Mouse (Mus musculus): Measurements from ENCODE around the gene Wipf2.
"Not testable (repeated sequence)": the region's sequence is repeated elsewhere in the genome, so short reads cannot be mapped to it uniquely, and the experiment has no call there.

The Wipf2 gene

GRCm38 (mm10) chr11:98907437-98908173, 44.2 kb downstream of the Wipf2 start, which contains the start of gene Cdc6:
Gene Cdc6, plus strand, starts transcription at chr11:98907801.
- DNase-seq (ENCODE audit: low spot score in 2 of 2), result peak; percentile 95

- DNase-seq (ENCODE audit: low spot score in 2 of 2), result peak in 1 of 2 experiments; percentile 68
These were observed 46.2 kb downstream of the Wipf2 start for GRCm38 (mm10) chr11:98909654-98910053.

- DNase-seq (ENCODE audit: low spot score in 2 of 2), result no peak
These were observed 47.0 kb downstream of the Wipf2 start for GRCm38 (mm10) chr11:98910415-98910814.

GRCm38 (mm10) chr11:98911498-98911897, 48.1 kb downstream of the Wipf2 start:
- DNase-seq (ENCODE audit: low spot score in 2 of 2), result no peak

GRCm38 (mm10) chr11:98914196-98914595, 50.8 kb downstream of the Wipf2 start:
- DNase-seq (ENCODE audit: low spot score in 2 of 2), result no peak

- DNase-seq (ENCODE audit: low spot score in 2 of 2), result not testable (repeated sequence)
These were observed 52.9 kb downstream of the Wipf2 start for GRCm38 (mm10) chr11:98916376-98916775.

- DNase-seq (ENCODE audit: low spot score in 2 of 2), result no peak
These were observed 54.1 kb downstream of the Wipf2 start for GRCm38 (mm10) chr11:98917428-98918005.

GRCm38 (mm10) chr11:98918231-98918630, 54.8 kb downstream of the Wipf2 start:
- no peak for DNase-seq (ENCODE audit: low spot score in 2 of 2)

GRCm38 (mm10) chr11:98919009-98919408, 55.6 kb downstream of the Wipf2 start:
- no peak for DNase-seq (ENCODE audit: low spot score in 2 of 2)

GRCm38 (mm10) chr11:98921813-98922212, 58.4 kb downstream of the Wipf2 start:
- not testable (repeated sequence) for DNase-seq (ENCODE audit: low spot score in 2 of 2)

GRCm38 (mm10) chr11:98922307-98922706, 58.9 kb downstream of the Wipf2 start:
- DNase-seq (ENCODE audit: low spot score in 2 of 2), result not testable (repeated sequence)

GRCm38 (mm10) chr11:98922851-98923711, 59.6 kb downstream of the Wipf2 start:
- not testable (repeated sequence) for DNase-seq (ENCODE audit: low spot score in 2 of 2)

GRCm38 (mm10) chr11:98924633-98925175, 61.3 kb downstream of the Wipf2 start:
- DNase-seq (ENCODE audit: low spot score in 2 of 2), result no peak

- peak in 1 of 2 experiments; percentile 16 for DNase-seq (ENCODE audit: low spot score in 2 of 2)
These were observed 61.9 kb downstream of the Wipf2 start for GRCm38 (mm10) chr11:98925265-98925721.

GRCm38 (mm10) chr11:98925868-98926311, 62.5 kb downstream of the Wipf2 start:
- peak in 1 of 2 experiments; percentile 18 for DNase-seq (ENCODE audit: low spot score in 2 of 2)

- DNase-seq (ENCODE audit: low spot score in 2 of 2), result no peak
These were observed 63.1 kb downstream of the Wipf2 start for GRCm38 (mm10) chr11:98926553-98926952.

- DNase-seq (ENCODE audit: low spot score in 2 of 2), result no peak
These were observed 64.1 kb downstream of the Wipf2 start, which contains the start of gene Rara for GRCm38 (mm10) chr11:98927438-98928076. Gene Rara, plus strand, starts transcription at chr11:98927818.

GRCm38 (mm10) chr11:98928186-98928893, 64.9 kb downstream of the Wipf2 start:
- DNase-seq (ENCODE audit: low spot score in 2 of 2), result peak in 1 of 2 experiments; percentile 13

- no peak for DNase-seq (ENCODE audit: low spot score in 2 of 2)
These were observed 66.1 kb downstream of the Wipf2 start for GRCm38 (mm10) chr11:98929503-98929902.

GRCm38 (mm10) chr11:98930127-98930601, 66.7 kb downstream of the Wipf2 start:
- no peak for DNase-seq (ENCODE audit: low spot score in 2 of 2)

Measured in frontal cortex, postnatal 10 days (tissue).